Mouse (Mus musculus): ENCODE results near the gene Nkain1.

- no peak for TF ChIP-seq GATA1 (IDR thresholded peaks at IDR 0.05; ENCODE audit: borderline replicate concordance, low read length)
- TF ChIP-seq CTCF (IDR thresholded peaks at IDR 0.05; ENCODE audit: low read depth, low read length), result no peak
- TF ChIP-seq TAL1 (conservative IDR thresholded peaks at IDR 0.05; ENCODE audit: low read depth, low read length), result no peak
- no peak for TF ChIP-seq GATA2 (IDR thresholded peaks at IDR 0.05; ENCODE audit: borderline replicate concordance, low read depth, low read length)
Observed at GRCm38 (mm10) chr4:130573351-130574047, 474 bp downstream of the Nkain1 start.

Data from G1E (cell line).